Mouse (Mus musculus): ENCODE data around the gene Cd207.

- TF ChIP-seq CTCF (IDR thresholded peaks at IDR 0.05; ENCODE audit: borderline replicate concordance, insufficient read depth, low read depth, low read length) (no peak), POLR2A (IDR thresholded peaks at IDR 0.05; ENCODE audit: borderline replicate concordance, insufficient read depth, low read length) (no peak)
Measured at GRCm38 (mm10) chr6:83631815-83632214, 45.8 kb downstream of the Cd207 start.
